Mouse (Mus musculus) thymus, postnatal 25 days (tissue): Measurements from ENCODE around the gene Tie1.
A peak's percentile ranks its signal among the peaks of the same experiment; 100 is the strongest.
"Not testable (repeated sequence)": the region's sequence is repeated elsewhere in the genome, so short reads cannot be mapped to it uniquely, and the experiment has no call there.

Experiments
- DNase-seq: peaks from one replicate; pipeline ENCODE4 v3.0.0; 2022

Tie1 gene

DNA sequence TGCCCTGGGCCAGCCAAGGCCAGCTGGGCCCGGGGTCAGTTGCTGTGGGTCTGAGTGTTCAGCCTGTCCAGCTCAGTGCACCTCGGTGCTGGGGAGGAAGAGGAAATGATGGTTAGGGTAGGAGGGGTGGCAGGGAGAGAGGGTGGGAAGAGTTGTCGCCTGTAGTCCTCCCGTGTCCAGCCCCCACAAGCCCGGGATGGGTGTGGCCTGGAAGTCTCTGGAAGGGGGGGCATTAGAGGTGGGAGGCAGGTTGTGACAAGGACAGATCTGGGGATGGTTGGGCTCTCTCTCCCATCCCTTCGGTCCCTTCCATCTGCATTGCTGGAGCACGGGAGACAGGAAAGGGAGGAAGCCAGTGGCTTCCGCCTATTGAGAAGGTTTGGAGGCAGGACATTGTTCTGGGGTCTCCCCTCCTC, at the start of gene Tie1:
Tie1 (minus strand) TSS at position 345 of the 416 bp plus-strand sequence.
- DNase-seq, result no peak

DNA sequence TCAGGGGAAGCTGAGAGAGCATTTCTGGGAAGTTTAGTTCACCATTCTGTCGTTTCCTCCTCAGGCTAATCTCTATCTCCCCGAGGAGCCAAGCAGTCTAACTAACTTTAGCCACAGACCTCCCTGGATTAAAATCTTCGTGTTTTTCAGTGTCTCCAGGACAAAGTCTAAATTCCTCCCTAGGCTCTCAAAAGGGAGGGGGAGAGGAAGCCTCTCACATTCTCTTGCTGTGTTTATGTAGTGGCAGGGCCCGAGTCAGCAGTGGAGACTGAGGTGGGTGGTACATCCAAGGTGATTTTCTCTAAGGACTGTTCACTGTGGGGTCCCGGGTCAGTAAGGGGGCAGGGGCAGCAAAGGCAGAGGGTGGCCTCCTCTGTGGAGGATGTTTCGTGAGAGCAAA, 47.9 kb upstream of the Tie1 start:
- no peak for DNase-seq

DNA sequence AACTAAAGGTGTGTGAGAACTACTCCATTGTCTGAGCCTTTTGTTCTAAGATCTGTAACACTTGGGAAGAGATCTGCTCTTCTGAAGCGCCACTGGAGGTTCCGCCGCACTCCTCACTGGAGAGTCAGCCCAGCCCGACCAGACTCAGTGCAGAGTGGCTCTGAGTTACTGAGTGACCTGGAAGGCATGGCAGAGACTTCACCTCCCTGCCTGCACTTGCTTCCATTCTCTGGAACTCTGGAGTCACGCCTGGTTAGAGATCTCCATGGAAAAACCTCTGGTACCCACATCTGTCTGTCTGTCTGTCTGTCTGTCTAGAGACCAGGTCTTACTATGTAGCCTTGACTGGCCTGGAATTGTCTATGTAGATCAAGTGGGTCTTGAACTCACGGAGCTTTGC, 45.7 kb upstream of the Tie1 start:
- DNase-seq, result no peak

GRCm38 (mm10) chr4:118533605-118534004, 43.7 kb upstream of the Tie1 start:
- DNase-seq, result no peak

DNA sequence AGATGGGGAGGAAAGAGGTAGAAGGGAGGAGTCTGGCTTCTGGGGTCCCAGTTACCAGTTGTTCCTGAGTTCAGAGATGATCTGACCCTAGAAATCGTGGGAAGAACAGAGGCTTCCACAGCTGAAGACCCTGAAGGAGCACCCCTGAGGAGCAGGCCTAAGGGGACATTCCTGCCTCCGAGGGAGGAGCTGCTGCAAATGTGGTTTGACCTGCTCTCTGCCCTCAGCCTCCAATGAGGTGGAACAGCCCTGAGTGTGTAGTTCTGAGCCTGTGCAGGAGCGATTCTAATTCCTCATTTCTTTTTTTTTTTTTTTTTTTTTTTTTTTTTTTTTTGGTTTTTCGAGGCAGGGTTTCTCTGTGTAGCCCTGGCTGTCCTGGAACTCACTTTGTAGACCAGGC, 43.3 kb upstream of the Tie1 start:
- DNase-seq, result no peak

DNA sequence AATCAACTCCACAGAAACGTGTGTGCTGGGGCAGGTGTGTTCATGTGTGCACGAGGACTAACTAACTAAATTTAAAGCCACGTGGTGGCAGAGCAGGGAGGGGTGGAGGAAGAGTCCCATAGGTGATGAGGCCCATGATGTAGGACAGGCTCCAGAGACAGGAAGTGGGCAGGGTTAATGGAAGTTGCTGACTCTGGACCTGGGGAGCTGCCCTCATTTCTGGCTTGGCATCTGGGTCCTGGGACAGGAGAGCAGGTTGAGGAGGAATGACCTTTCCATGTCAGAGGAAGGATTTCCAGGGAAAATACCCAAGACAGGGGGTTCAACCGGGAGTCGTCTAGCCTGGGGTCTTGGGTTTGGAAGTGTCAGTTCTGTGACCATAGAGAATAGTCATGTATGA, 42.8 kb upstream of the Tie1 start:
- DNase-seq, result no peak

DNA sequence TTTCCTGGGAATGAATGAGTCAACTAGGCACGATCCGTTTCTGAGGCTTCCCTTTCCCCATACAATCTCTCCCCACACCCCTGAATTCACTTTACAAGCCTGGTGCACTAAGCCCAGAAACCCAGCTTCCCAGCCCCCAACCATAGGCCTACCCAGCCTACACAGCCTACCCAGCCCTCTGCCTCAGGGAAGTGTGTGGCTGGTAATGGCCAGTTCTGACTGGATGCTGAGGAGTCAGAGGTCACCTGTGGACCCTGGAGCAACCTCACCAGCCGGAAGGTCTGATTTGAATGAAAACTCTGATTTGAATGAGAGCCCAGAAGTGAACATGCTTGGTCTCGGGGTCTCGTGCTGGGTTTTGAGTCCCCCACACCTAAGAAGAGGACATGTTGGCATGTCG, 37.9 kb upstream of the Tie1 start:
- no peak for DNase-seq

DNA sequence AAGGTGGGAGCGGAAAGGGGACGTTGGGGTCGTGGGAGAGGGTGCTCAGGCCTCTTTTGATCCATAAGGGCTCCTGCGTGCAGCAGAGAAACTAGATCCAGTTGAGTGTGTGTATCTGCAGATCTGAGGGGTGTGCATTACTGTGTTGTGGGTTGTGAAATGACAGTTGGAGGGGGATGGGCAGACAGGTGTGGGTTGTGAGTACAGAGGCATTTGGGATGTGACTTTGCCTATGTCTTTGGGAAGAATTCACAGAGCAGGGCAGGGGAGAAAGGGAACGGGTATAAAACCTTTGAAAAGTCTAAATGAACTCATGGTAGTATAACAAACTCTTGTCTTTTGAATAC, 37.4 kb upstream of the Tie1 start:
- DNase-seq, result peak; percentile 9

- DNase-seq, result no peak
Measured at GRCm38 (mm10) chr4:118526408-118527334, 36.8 kb upstream of the Tie1 start, which contains the start of gene 2610528J11Rik. Gene 2610528J11Rik (plus strand): TSS chr4:118526999.

DNA sequence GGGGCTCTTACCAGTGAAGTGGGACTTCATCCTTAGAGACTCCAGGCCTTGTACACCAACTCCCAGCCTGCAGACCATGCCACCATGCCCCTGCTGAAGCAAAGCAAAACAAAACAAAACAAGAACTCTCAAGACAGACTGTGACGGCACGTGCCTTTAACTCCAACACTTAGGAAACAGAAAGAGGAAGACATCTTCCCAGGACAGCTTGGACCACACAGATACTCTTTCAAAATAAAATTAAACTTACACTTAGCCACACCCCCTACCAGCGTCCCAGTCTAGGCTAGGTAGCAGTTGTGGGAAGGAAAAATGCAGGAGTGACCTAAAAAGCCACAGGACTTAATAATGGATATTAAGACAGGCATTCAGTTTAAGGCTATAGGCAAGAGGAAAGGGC, 35.9 kb upstream of the Tie1 start:
- DNase-seq, result no peak

- no peak for DNase-seq
Measured at GRCm38 (mm10) chr4:118523976-118524375, 34.1 kb upstream of the Tie1 start.

- no peak for DNase-seq
Measured at GRCm38 (mm10) chr4:118522248-118522647, 32.4 kb upstream of the Tie1 start.

- DNase-seq, result no peak
Measured at GRCm38 (mm10) chr4:118518208-118518607, 28.3 kb upstream of the Tie1 start.

- DNase-seq, result no peak
Measured at GRCm38 (mm10) chr4:118517497-118518146, 27.8 kb upstream of the Tie1 start.

- DNase-seq, result no peak
Measured at GRCm38 (mm10) chr4:118516699-118517496, 27.0 kb upstream of the Tie1 start.

GRCm38 (mm10) chr4:118509050-118509449, 19.2 kb upstream of the Tie1 start:
- DNase-seq, result no peak

DNA sequence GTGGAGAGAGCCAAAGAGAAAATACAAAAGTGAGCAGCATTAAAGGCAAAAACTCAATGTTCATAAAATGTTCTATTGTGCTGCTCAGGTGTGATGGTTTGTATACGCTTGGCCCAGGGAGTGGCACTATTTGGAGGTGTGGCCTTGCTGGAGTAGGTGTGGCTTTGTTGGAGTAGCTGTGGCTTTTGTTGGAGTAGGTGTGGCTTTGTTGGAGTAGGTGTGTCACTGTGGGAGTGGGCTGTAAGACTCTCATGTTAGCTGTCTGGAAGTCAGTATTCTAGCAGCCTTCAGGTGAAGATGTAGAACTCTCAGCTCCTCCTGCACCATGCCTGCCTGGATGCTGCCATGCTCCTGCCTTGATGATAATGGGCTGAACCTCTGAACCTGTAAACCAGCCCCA, 17.3 kb upstream of the Tie1 start:
- DNase-seq, result not testable (repeated sequence)

DNA sequence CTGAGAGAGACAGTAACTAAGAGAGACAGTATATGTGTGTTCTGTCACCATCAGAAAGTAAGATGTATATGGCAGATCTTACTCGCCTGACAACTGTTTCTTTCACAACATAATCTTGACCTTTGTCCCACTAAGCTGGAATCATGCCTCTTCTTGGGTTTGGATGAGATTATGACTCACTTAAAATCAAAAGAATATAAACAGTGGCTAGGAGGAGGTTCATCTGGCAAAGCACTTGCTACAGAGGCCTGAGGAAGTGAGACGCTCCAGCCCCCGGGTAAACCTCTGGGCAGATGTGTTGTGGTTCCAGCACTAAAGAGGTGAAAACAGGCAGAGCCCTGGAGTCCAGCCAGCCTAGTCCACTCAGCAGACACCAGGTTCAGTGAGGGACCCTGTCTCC, 15.7 kb upstream of the Tie1 start:
- DNase-seq, result no peak

GRCm38 (mm10) chr4:118500792-118501191, 10.9 kb upstream of the Tie1 start:
- no peak for DNase-seq

DNA sequence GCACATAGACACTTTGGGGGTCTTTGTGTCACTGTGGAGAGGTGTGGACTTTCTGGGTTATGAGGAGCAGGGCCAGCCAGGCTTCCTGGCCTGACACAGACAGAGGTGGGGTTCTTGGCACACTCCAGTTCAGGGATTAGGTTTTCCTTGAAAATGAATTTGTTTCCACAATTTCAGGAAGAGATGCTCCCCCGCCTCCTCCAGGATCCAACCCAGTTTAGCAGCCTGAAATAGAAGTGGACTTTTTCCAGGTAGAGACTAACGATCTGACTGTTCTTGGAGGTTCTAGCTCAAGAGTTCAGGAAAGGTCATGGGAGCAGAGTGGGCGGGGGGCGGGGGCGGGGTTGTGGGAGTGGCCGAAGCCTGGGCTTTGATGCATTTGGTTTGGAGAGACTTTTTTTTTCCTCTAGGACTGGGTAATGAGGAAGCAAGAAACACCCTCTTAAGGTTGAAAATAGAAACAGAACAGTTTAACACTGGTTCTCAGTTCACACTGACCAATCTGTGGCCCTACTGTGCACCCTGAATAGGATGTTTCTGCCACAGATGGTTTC, 10.4 kb upstream of the Tie1 start:
- DNase-seq, result no peak

DNA sequence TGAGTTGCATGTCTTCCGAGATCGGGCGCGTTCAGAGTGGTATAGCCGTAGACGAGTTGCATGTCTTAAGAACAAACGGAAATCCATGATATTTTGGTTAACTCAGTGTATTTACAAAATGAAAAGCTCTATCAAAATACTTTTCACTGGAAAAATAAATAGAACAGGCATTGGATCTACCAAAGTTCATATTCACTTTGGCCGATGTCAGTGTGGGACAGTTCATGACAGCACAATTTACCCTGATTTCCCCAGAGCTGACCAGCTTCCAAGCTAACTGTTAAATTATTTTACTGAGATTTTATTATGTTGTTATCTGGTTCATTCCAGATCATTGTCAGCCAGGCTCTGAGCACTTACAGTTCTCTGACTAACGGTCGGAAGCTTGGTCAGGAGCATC, 600 bp upstream of the Tie1 start:
- no peak for DNase-seq

DNA sequence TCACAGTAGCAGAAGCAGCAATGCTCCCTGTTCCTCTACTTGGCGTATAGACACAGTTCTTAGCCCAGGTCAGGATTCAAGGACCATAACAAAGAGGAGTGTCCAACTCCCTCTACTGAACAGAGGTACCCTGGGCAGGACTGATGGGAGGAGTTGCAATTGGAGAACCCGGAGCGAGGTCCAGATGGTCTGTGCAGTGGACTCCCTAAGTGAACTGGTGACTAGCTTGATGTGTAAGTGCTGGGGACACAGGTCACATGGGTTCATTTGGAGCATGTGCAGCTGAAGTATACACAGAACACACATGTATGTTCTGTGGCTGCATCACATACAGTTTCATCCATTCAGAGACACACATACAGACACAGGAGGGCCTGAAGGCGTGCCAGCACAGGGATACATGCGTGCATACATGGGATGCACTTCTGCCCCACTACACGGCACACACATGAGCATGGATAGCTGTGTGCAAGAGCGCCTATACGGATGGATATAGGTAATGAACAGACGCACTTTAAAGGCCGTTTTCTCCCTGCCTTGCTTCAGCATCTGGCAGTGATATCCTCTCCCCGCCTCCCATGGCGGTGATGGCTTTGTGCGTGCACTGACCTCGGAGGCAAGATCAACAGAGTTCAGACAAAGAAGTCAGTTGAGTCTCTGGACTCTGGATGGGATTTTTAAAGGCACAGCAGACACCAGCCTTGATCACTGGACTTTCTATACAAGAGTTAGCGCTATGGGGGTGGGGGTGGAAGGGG, 12.9 kb downstream of the Tie1 start:
- DNase-seq, result no peak
